Mouse (Mus musculus): Measurements from ENCODE around the gene Tpte.

Gene Tpte

GRCm38 (mm10) chr8:22376903-22377302 lies 93.7 kb downstream of the Tpte start:
- DNase-seq (ENCODE audit: low spot score): peak; percentile 49

- no peak for DNase-seq (ENCODE audit: low spot score)
Observed at GRCm38 (mm10) chr8:22380934-22381333, 97.7 kb downstream of the Tpte start.

DNA sequence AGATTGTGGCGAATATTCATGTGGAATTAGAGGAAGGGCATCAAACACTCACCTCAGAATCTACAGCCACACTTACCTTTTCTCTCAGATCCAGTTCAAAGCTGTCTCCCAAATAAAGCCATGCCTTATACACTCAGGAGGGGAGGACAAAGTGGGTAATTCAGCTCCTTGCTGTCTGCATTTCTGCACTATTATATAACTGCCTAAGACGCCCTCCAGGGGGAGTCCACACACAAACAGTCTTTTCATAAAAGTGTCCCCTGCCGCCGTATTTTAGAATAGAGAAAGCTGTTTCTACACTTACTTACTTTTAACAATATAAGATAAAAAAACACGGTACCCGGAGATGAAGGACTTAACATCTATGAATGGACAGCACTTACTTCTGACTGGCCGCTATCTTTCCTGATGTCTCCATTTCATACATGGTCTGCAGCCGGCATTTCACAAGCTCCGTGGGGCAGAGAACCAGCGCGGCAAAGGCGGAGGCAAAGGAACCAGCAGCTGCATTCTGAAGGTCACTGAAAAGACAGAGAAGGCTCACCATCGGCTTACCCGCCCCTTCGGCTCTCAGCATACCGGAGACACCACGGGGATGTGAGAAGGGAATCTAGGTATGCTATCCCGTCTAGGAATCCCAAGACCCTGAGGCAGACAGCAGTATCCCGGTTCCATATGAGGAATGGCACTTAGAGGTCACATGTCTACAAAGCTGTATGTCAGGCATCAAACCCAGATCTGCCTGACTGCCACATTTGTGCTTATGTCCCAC lies 99.8 kb downstream of the Tpte start:
- DNase-seq (ENCODE audit: low spot score): no peak

- no peak for DNase-seq (ENCODE audit: low spot score)
Observed at GRCm38 (mm10) chr8:22385158-22385557, 101.9 kb downstream of the Tpte start.

DNA sequence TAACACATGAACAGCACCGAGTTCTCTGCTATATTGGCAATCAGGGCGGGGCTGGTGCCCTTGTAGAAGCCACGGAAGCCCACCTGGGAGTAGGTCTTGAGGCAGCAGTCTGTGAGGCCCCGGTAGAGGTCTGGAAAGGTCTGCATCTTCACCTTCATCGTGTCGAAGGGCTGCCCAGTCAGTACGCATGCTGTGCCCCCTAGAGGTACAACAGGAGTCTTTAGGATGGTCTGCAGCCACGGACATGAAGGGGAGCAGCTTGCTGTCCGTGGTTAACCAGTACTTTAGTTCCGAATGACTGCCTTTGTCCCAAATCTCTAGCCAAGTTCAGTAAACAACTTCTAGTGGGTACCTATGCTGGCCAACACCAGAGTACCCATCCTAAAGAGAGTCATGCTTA lies 106.6 kb downstream of the Tpte start:
- no peak for DNase-seq (ENCODE audit: low spot score)

- DNase-seq (ENCODE audit: low spot score): no peak
Observed at GRCm38 (mm10) chr8:22390766-22391463, 107.7 kb downstream of the Tpte start.

- no peak for DNase-seq (ENCODE audit: low spot score)
Observed at GRCm38 (mm10) chr8:22394471-22394870, 111.2 kb downstream of the Tpte start.

- DNase-seq (ENCODE audit: low spot score): no peak
Observed at GRCm38 (mm10) chr8:22395256-22395655, 112.0 kb downstream of the Tpte start.

DNA sequence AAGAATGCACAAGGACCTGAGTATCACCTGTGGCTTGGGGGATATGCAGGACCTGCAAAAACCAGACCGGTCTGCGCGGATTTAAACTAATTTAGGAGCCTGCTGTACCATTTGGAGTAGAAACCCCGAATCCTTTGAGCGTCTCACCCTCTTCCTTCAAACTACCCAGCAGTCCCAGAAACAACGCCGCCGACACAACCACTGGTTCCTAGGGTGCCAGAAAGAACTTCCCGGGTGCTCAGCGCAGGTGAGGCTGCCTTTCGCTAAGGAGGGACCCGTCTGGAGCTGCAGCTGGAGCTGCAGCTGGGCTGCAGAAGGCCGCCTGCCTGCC lies 114.5 kb downstream of the Tpte start:
- DNase-seq (ENCODE audit: low spot score): no peak

DNA sequence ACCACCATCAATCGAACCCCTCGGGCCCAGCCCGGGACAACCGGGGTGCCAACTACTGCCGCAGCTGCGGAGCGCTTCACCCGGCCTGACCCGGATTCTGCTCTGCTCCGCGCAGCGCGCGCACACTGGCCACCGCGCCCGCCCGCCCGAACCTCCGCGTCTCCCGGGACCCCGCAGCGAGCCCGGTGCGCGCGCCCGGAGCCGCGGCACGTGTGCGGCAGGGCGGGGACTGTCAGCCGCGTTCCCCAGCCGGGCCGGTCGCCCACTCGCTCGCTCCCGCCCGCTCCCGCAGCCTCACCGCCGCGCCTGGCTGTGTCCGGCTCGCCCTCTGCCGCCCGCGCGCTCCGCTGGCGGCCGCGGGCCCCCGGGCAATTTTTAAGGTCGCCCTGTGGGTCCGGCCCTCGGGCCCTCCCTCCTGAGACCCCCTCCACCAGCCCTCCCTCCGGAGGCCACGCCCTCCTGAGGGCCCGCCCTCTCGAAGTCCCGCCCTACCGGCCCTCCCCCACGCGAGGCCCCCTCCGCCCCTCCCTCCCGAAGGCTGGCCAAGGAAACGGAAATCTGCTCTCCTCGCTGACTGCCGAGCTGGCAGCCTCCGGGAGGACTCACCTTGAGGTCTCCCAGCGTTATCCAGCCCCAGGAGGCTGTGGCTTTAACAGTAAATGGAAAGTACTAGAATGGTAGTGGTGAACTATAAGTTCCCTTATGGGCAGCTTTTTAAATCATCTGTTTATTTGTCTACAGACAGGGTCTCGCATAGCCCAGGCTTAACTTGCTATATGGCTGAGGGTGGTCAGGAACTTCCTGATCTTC lies 115.1 kb downstream of the Tpte start, which contains the start of gene Slc25a15:
Slc25a15 (minus strand) TSS at position 456 of the 810 bp plus-strand sequence.
- DNase-seq (ENCODE audit: low spot score): peak; percentile 87

DNA sequence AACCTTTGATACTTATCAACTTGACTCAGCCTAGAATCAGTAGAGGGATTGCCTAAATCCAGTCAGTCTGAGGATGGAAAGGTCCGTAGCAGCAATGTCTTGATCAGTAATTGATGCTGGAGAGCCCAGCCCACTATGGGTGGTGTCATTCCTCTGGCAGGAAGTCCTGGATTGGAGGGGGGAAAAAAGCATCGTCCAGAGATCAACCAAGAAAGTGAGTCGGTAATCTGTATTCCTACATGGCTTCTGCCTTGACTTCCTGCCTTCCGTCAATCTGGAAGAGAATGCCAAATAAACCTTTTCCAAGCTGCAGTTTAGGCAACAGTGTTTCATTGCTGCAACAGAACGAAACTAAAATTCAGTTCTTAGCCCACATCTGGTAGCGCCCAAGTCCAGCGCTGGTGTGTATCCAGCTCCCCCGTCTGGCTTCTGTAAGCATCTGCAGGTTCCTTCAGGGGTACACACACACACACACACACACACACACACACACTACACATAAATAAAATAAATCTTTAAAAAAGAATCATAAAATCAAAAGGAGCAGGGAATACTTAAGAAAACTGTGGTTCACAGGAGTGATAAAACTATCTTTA lies 116.1 kb downstream of the Tpte start:
- DNase-seq (ENCODE audit: low spot score): no peak

- no peak for DNase-seq (ENCODE audit: low spot score)
Observed at GRCm38 (mm10) chr8:22400593-22400992, 117.4 kb downstream of the Tpte start.

GRCm38 (mm10) chr8:22403235-22403634 lies 120.0 kb downstream of the Tpte start:
- no peak for DNase-seq (ENCODE audit: low spot score)

DNA sequence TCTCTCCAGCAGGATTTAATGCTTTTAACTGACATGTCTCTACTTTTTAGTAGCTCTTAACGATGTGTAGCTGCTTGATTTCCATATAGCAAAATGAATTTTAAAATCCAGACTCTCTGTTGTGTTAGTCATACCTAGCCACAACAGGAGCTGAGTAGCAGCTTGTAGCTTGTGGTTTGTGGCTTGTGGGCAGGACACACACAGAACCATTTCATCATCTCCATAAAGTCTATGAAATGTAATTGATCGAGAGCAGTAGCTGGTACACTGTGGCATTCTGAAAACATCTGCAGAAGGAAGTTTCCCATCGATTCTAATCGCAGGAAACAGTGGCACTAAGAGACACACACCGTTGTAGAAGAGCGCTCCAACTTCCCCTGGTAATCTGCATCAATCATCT lies 122.5 kb downstream of the Tpte start:
- no peak for DNase-seq (ENCODE audit: low spot score)

DNA sequence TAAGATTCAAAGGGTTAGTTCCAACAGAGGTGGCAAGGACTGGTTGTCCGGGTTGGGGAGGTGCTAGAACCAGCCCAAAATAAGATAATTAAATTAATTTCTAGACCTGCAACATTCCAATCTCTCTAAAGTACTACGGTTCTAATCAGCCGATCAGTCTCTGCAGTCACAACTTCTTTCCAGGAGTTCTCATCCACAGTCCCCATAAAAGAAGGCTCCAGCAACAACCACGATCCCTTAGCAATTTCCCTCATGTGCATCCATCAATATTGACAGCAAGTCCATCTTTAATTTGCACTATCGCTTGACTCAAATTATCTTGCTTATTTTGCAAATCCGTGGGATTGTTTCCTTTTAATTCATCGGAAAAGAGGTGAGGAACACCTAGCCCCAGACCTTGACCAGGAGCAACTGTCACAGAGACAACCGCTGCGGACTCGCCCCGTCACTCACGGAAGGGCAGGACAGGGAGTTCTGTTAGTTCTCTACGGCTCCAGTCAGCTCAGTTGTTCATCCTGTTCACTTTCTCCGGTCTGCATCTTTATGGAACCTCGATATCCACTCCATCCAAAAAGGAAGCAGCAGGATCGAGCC lies 127.5 kb downstream of the Tpte start:
- no peak for DNase-seq (ENCODE audit: low spot score)

DNA sequence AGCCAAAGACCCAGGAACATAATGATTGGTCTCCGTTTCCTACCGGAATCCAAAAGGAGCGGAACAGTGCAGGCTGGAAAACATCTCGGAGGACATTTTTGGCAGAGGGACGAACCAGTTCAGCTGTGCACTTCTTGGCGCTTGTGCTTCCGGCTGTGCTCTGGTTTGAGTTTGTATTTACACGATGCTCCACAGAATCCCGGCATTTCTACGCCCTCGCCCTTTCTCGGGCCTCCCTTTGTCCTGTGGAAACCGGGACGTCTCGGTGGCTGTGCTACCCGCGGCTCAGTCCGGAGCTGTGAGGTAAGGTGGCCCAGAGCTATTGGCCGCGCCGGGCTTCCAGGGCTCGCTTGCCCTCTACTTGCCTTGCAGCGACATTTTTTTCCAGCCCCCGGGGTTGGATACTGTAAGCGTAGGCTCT lies 128.1 kb downstream of the Tpte start, which contains the start of gene Mrps31:
Mrps31 (plus strand) TSS at position 80 of the 421 bp plus-strand sequence.
- peak; percentile 96 for DNase-seq (ENCODE audit: low spot score)

GRCm38 (mm10) chr8:22411971-22412370 lies 128.7 kb downstream of the Tpte start:
- DNase-seq (ENCODE audit: low spot score): peak; percentile 20
